Mouse (Mus musculus) left cerebral cortex, postnatal 10 days (tissue): ENCODE results near the gene Pex11b. TPM values are rescaled to one million over a fixed set of nuclear protein-coding genes. Genes with fewer than 3 reads are reported as not detected.
A peak's percentile ranks its signal among the peaks of the same experiment; 100 is the strongest.

Source experiments
- DNase-seq, 2 experiments: peaks; one replicate each; pipeline ENCODE4 v3.0.0; 2021 to 2022; ENCODE audit warnings: low spot score in 2 of 2, mixed read lengths in 1 of 2; ENCODE audit errors: extremely low spot score in 1 of 2
- intact Hi-C: fragments of 180-260 bp; cut with DNase I; formaldehyde crosslinking; loops from one replicate; pipeline ENCODE4 v1.15.1; 2025
- total RNA-seq, 2 experiments: library from RNA; stranded (reverse); gene quantifications; 2 replicates each; pipeline ENCODE4 v1.2.3; 2021

Pex11b gene
- 10 to 100 TPM; 46.2 to 47.7 TPM for total RNA-seq

- peak; percentile 76 to 93 for DNase-seq
- intact Hi-C loops, result loop anchor here (5.0 kb wide), 1 partner anchor 83 kb away; no protein-coding TSS in a partner anchor
Observed at GRCm38 (mm10) chr3:96634928-96635879, at the start of gene Pex11b, which contains the start of gene Gm42957. TSS of gene Pex11b (plus strand) at chr3:96635376. TSS of gene Gm42957 (plus strand) at chr3:96635474.

GRCm38 (mm10) chr3:96590657-96591056, 44.5 kb upstream of the Pex11b start:
- intact Hi-C loops, result no loop called here
- DNase-seq, result no peak

GRCm38 (mm10) chr3:96593374-96593773, 41.8 kb upstream of the Pex11b start:
- no peak for DNase-seq
- intact Hi-C loops, result no loop called here

- peak; percentile 88 to 96 for DNase-seq
- intact Hi-C loops, result no loop called here
Observed at GRCm38 (mm10) chr3:96593790-96594560, 41.2 kb upstream of the Pex11b start, which contains the start of gene Polr3gl. TSS of gene Polr3gl (minus strand) at chr3:96594181.

- no peak for DNase-seq
- intact Hi-C loops, result no loop called here
Observed at GRCm38 (mm10) chr3:96594851-96595250, 40.3 kb upstream of the Pex11b start.

GRCm38 (mm10) chr3:96595661-96596060, 39.5 kb upstream of the Pex11b start:
- intact Hi-C loops, result no loop called here
- DNase-seq, result no peak

- intact Hi-C loops, result no loop called here
Observed at GRCm38 (mm10) chr3:96596228-96596707, 38.9 kb upstream of the Pex11b start, which contains the start of gene Ankrd34a. TSS of gene Ankrd34a (plus strand) at chr3:96596636.

GRCm38 (mm10) chr3:96596855-96597254, 38.3 kb upstream of the Pex11b start:
- intact Hi-C loops, result no loop called here
- peak in 1 of 2 experiments; percentile 54 for DNase-seq

More at GRCm38 (mm10) chr3:96596228-96596707, 38.9 kb upstream of the Pex11b start, which contains the start of gene Ankrd34a:
- peak in 1 of 2 experiments; percentile 87 for DNase-seq

- intact Hi-C loops, result no loop called here
- DNase-seq, result peak in 1 of 2 experiments; percentile 60
Observed at GRCm38 (mm10) chr3:96597435-96597891, 37.7 kb upstream of the Pex11b start.

GRCm38 (mm10) chr3:96598156-96599068, 36.8 kb upstream of the Pex11b start:
- intact Hi-C loops, result no loop called here
- peak in 1 of 2 experiments; percentile 87 for DNase-seq

GRCm38 (mm10) chr3:96599069-96599393, 36.1 kb upstream of the Pex11b start:
- intact Hi-C loops, result no loop called here
- DNase-seq, result no peak

GRCm38 (mm10) chr3:96599411-96599810, 35.8 kb upstream of the Pex11b start:
- intact Hi-C loops, result no loop called here
- no peak for DNase-seq

GRCm38 (mm10) chr3:96600639-96601250, 34.4 kb upstream of the Pex11b start, which contains the start of gene Lix1l:
TSS of gene Lix1l (plus strand) at chr3:96601149.
- intact Hi-C loops, result no loop called here
- DNase-seq, result peak; percentile 96

GRCm38 (mm10) chr3:96601251-96601787, 33.9 kb upstream of the Pex11b start:
- peak in 1 of 2 experiments; percentile 83 for DNase-seq
- intact Hi-C loops, result no loop called here

- no peak for DNase-seq
- intact Hi-C loops, result no loop called here
Observed at GRCm38 (mm10) chr3:96601941-96602703, 33.1 kb upstream of the Pex11b start.

- no peak for DNase-seq
- intact Hi-C loops, result no loop called here
Observed at GRCm38 (mm10) chr3:96602704-96603084, 32.5 kb upstream of the Pex11b start.

- intact Hi-C loops, result no loop called here
- DNase-seq, result no peak
Observed at GRCm38 (mm10) chr3:96603311-96603710, 31.9 kb upstream of the Pex11b start.
